Mouse (Mus musculus) left cerebral cortex, postnatal 14 days (tissue): ENCODE results near the gene Guca1b. TPM values are rescaled to one million over a fixed set of nuclear protein-coding genes. Genes with fewer than 3 reads are reported as not detected.
"Not testable (repeated sequence)": the region's sequence is repeated elsewhere in the genome, so short reads cannot be mapped to it uniquely, and the experiment has no call there.

Experiments
- DNase-seq, 2 experiments: peaks; one replicate each; pipeline ENCODE4 v3.0.0; 2021 to 2022; ENCODE audit warnings: low spot score in 2 of 2, mixed read lengths in 1 of 2
- intact Hi-C: fragments of 180-260 bp; cut with DNase I; formaldehyde crosslinking; loops from one replicate; pipeline ENCODE4 v1.15.1; 2025
- total RNA-seq, 2 experiments: library from RNA; stranded (reverse); gene quantifications; 2 replicates each; pipeline ENCODE4 v1.2.3; 2021

Gene Guca1b
- total RNA-seq, 2 experiments from 2014 or later: 0.72 to 0.77 TPM

- intact Hi-C loops: no loop called here
- no peak for DNase-seq
Measured at GRCm38 (mm10) chr17:47407717-47408557, 22.7 kb downstream of the Guca1b start.

DNA sequence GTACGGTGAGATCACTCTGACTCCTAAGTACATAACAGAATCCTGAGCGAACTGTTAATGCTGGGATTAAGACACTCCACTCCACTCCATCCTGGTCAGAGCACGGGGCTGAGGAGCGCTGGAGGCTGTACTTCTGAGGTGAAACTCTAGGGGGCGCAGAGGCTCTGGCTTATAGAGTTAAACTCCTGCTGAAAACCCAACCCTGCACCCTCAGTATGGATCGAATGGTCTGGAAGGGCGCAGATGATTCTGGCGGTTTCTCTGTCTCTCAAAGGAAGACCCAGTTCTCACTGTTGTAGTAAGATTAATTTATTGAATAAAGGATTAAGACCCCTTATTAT lies 23.3 kb downstream of the Guca1b start:
- DNase-seq: peak; percentile 36 to 59
- intact Hi-C loops: no loop called here

GRCm38 (mm10) chr17:47409897-47410861 lies 25.0 kb downstream of the Guca1b start:
- intact Hi-C loops: not testable (repeated sequence)

GRCm38 (mm10) chr17:47420195-47420594 lies 35.0 kb downstream of the Guca1b start:
- no peak for DNase-seq
- intact Hi-C loops: no loop called here

More at GRCm38 (mm10) chr17:47409897-47410861, 25.0 kb downstream of the Guca1b start:
- DNase-seq: not testable (repeated sequence)

- intact Hi-C loops: no loop called here
- no peak for DNase-seq
Measured at GRCm38 (mm10) chr17:47421566-47421965, 36.4 kb downstream of the Guca1b start.

- DNase-seq, intact Hi-C loops: not testable (repeated sequence)
Measured at GRCm38 (mm10) chr17:47422616-47423015, 37.4 kb downstream of the Guca1b start.

DNA sequence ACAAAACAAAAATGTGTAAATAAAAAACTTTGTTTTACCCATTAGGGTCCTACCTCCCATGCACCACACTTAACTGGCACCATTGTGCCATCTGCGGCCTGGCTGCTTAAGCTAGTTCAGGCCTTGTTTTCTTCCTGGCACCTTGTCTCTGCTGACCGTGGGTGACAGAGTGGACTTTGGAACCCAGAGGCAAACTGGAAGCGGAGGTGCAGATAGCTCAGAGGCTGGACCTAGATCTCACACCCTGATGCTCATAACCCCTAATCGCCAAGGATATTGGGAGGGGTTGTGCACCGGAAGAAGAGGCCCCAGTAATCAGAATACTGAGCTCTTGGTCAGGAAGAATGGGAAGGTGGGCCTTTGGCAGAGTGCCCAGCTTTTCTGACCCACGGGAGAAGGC lies 39.0 kb downstream of the Guca1b start:
- no peak for DNase-seq
- intact Hi-C loops: no loop called here

- DNase-seq: no peak
- intact Hi-C loops: no loop called here
Measured at GRCm38 (mm10) chr17:47427316-47427715, 42.1 kb downstream of the Guca1b start.

- no peak for DNase-seq
- intact Hi-C loops: no loop called here
Measured at GRCm38 (mm10) chr17:47428831-47429304, 43.7 kb downstream of the Guca1b start.

DNA sequence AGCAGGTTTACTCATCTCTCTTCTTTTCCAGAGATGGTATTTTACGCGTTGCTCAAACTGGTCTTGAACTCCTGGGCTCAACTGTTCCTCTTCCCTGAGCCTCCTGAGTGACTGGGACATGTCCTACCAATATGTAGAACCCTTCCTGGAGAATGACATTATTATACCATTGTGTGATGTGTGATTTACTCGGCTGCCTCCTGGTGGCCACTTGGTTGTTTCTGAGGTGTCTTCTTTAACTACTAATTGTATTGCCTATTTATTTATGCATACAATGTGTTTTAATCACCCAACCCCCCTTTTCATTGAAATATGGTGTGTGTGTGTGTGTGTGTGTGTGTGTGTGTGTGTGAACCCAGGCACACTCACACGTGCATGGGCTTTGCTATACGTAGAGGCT lies 45.6 kb downstream of the Guca1b start:
- intact Hi-C loops: no loop called here
- no peak for DNase-seq

GRCm38 (mm10) chr17:47436156-47436906 lies 51.1 kb downstream of the Guca1b start, which contains the start of gene AI661453:
Gene AI661453 (plus strand): TSS chr17:47436615.
- intact Hi-C loops: no loop called here
- DNase-seq: no peak

- no peak for DNase-seq
- intact Hi-C loops: no loop called here
Measured at GRCm38 (mm10) chr17:47436907-47437547, 51.8 kb downstream of the Guca1b start, which contains the start of gene 1700001C19Rik. Gene 1700001C19Rik (minus strand): TSS chr17:47437376.

DNA sequence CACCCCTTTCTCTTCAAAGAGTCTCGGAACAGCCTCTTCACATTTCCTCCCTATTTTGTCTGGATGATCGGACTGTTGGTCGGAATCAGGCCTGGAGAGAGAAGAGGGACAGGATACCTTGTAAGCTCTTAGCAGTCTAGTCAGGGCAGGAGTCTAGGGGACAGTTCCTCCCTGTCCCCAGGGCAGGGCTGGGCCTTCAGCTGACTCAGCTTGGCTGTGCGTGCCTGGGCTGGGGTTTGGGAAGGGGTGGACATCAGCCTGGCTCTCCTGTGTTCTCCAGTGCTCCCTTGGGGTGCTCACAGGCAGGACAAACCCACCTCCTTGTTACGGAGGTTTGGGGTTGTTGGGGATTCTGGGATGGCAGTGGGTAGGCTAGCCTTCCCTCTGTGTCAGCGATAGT lies 53.4 kb downstream of the Guca1b start:
- intact Hi-C loops: no loop called here
- no peak for DNase-seq

- no peak for DNase-seq
- intact Hi-C loops: no loop called here
Measured at GRCm38 (mm10) chr17:47439396-47440028, 54.3 kb downstream of the Guca1b start.

DNA sequence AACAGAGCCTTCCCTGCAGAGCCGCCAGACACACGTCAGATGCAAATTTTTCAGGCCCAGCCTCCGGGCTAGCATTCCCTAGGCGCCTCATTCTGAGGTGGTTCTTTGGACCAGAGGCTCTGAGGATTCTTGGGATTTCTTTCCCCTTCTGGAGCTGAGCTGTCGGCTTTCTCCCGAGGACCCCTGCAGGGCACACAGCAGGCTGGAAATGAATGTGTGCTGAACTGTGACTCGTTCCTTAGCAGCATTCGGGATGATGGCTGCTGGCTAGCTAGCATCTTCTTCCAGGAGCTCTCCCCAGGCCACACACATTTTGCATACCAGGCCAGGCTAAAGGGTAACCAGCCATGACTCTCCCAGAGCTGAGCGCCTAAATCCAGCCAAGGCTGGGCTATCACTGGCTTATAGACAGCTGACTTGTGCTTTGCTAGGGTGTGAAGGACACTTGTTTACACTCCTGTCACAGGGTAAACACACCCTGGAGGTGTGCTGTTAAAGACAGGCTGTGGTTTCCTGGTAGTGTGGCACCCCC lies 55.2 kb downstream of the Guca1b start:
- intact Hi-C loops: no loop called here
- DNase-seq: no peak

- intact Hi-C loops: no loop called here
- DNase-seq: no peak
Measured at GRCm38 (mm10) chr17:47441296-47442051, 56.3 kb downstream of the Guca1b start.

DNA sequence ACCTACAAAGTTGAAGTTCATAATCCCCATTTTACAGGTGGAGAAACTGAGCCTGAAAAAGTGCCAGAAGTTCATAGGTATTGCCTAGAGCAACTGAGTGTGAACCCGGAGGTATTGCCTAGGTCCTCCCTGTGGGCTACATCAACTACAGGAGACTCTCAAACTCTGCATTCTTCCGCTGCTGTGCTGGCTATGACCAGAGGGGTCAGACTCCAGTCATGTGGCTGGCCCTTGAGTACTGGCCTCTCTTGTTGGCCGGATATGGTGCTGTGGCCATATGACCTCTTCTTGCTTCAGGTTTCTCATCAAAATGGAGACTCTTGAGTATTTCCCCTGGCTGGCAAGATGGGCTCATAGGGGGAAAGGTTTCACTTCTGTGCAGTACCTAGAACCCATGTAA lies 57.1 kb downstream of the Guca1b start:
- no peak for DNase-seq
- intact Hi-C loops: no loop called here
